Mouse (Mus musculus): Measurements from ENCODE around the gene Gpr179.

- no peak for TF ChIP-seq POLR2A (IDR thresholded peaks at IDR 0.05; ENCODE audit: low read depth, low read length)
- no peak for TF ChIP-seq CTCF (IDR thresholded peaks at IDR 0.05; ENCODE audit: extremely low read depth, insufficient read depth, insufficient read length, insufficient replicate concordance)
Measured at GRCm38 (mm10) chr11:97387811-97388210, 35.9 kb upstream of the Gpr179 start.

All from spleen, adult 2 months (tissue).